Mouse (Mus musculus): ENCODE results near the gene Lpcat1. TPM values are rescaled to one million over a fixed set of nuclear protein-coding genes. Genes with fewer than 3 reads are reported as not detected.

Gene Lpcat1
- polyA plus RNA-seq, 1 experiment from 2014 or later = 81.9 TPM

DNA sequence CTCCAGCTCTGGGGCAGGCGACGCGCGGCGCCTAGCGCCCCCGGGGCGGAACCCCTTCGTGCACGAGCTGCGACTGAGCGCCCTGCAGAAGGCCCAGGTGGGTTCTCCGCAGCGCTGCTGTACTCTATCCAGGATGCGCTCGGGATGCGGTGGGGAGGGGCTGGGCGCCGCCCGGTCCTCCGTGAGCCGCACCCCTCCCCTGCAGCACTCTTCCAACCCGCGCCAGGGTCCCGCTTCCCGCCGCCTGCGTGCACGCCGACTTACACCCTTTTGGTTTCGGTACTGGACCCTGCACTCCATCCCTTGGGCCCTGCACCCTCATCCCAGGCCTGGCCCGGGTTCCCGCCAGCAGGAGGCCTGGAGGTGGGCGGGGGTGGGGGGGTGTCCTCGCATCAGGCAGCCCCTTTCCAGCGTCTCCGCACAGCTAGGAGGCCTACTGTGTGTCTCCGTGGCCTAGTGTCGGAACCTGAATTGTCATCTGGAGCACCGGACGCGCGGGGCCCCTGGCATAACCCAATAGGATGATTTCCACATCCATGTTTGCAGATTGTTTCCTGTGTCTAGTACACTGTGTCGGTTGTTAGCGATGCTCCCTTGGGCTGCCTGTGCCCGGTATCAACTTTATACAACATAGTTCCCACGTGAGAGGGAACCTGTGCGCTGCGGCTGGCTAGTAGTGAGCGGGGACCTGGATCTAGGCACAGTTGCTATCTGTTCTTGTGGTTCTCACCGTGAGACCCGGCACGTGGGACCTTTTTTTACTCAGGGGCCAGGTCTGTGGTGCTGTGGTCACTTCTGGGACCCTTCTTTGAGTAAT, 632 bp downstream of the Lpcat1 start:
- Histone ChIP-seq H3K4me2 (peak overlapping the region; percentile 85), H3K4me1 (replicated peaks; ENCODE audit: control insufficient read depth, insufficient read depth, low read length) (peaks cover 52% of the 10 kb centered on the region), H3K9ac (ENCODE audit: low read depth, low read length) (peak overlapping the region; percentile 96), H3K9me3 (ENCODE audit: control insufficient read depth, low read length) (no peaks in the 10 kb centered on the region), H3K4me3 (ENCODE audit: low read depth, low read length) (peak overlapping the region; percentile 91), H3K36me3 (ENCODE audit: control insufficient read depth, insufficient read depth, low read length) (peaks cover 12% of the 10 kb centered on the region; the same call in 1 of the 2 replicates), H3K27me3 (replicated peaks; ENCODE audit: control insufficient read depth, insufficient read depth, low read length) (no peaks in the 10 kb centered on the region), H3K27ac (ENCODE audit: low read depth, low read length) (peak overlapping the region; percentile 98)
- DNase-seq (ENCODE audit: low spot score) (no peak), ATAC-seq (replicated peaks; ENCODE audit: low FRiP score) (peak; percentile 81)
- under 1% methylated on average over 51 of the region's 53 CpGs for WGBS

DNA sequence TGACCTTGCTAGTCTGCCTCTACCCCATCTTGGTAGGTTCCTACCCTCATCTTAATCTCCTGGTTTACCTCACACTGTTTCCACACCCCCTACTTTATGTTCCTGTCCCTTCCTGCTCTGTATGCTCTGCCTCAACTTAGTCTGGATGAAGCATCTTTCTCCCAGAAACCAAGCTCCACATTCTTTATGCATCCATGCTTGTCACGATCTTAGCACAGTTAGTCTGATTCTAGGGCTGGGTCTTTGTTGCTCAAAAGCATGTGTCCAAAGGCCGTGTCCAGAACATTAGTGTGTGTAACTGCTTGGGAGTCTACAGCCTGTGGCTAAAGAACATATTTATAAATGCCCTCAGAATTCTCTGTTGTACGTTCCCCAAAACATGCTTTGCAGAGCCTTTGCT, 1.8 kb downstream of the Lpcat1 start:
- peak overlapping the region; percentile 91 for H3K4me3 ChIP-seq (ENCODE audit: low read depth, low read length)
- H3K4me2 ChIP-seq = peak overlapping the region; percentile 85
- H3K27ac ChIP-seq (ENCODE audit: low read depth, low read length) = peak overlapping the region; percentile 98
- H3K27me3 ChIP-seq (replicated peaks; ENCODE audit: control insufficient read depth, insufficient read depth, low read length) = no peaks in the 10 kb centered on the region
- ATAC-seq (replicated peaks; ENCODE audit: low FRiP score) = no peak
- peaks cover 12% of the 10 kb centered on the region; the same call in 1 of the 2 replicates for H3K36me3 ChIP-seq (ENCODE audit: control insufficient read depth, insufficient read depth, low read length)
- peak overlapping the region; percentile 96 for H3K9ac ChIP-seq (ENCODE audit: low read depth, low read length)
- H3K4me1 ChIP-seq (replicated peaks; ENCODE audit: control insufficient read depth, insufficient read depth, low read length) = peaks cover 59% of the 10 kb centered on the region
- DNase-seq (ENCODE audit: low spot score) = no peak
- no peaks in the 10 kb centered on the region for H3K9me3 ChIP-seq (ENCODE audit: control insufficient read depth, low read length)
- WGBS = 77% methylated on average over 3 of the region's 3 CpGs

DNA sequence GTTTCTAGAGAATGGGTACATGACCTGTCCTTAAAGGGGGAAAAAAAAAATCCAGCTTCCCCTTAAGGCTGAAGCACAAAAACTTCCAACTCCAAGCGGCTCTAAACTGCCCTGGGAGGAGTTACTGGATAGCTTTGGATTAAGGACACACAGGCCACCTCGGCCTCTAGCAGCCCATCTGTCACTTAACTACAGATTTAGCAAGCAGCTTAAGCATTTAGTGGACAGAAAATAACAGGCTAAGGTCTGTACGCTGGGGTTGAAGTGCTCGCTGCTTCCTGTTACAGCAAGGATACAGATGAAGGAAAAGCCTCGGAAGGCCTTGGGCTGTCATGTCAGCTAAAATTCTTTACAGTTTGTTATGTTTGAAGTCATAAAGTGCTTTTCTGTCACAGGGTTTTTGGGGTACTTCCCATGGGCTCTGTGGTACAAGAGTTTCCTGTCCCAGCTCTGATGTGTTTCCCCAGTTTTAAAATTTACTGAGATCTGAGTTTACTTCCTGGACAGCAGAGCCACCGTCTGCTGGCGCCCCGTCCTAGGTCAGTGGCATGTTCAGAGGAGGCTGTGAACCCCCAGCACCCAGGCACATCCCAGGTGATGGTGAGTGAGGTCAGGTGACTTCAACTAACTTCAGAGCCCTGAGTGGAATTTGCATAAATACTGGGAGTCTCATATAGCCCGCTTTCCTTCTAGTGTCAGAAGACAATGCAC, 2.4 kb downstream of the Lpcat1 start:
- peak overlapping the region; percentile 98 for H3K27ac ChIP-seq (ENCODE audit: low read depth, low read length)
- no peak for ATAC-seq (replicated peaks; ENCODE audit: low FRiP score)

DNA sequence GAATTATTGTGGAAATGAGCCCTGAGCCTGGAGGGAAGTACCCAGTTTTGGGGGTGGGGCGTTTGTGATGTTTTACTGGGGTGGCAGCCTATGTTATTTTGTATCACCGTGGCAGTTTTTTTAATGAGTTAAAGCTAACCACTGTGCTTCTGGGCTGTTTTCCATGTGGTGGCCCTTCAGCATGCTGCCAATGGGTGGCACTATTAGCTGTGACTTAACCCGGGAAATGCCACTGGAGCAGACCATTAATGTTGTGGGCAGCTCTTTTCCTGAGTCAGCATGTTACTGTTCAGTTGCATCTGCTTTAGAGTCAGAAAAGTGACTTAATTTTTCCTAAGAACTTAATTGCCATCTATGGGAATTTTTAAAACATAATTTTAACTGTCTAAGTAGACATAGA, 5.5 kb downstream of the Lpcat1 start:
- no peak for DNase-seq (ENCODE audit: low spot score)
- Histone ChIP-seq H3K27ac (ENCODE audit: low read depth, low read length) (peak overlapping the region; percentile 26; the same call in 1 of the 2 replicates), H3K9ac (ENCODE audit: low read depth, low read length) (no peak overlapping the region), H3K4me1 (replicated peaks; ENCODE audit: control insufficient read depth, insufficient read depth, low read length) (peaks cover 79% of the 10 kb centered on the region), H3K4me2 (peak overlapping the region; percentile 85), H3K9me3 (ENCODE audit: control insufficient read depth, low read length) (no peaks in the 10 kb centered on the region), H3K27me3 (replicated peaks; ENCODE audit: control insufficient read depth, insufficient read depth, low read length) (no peaks in the 10 kb centered on the region), H3K4me3 (ENCODE audit: low read depth, low read length) (no peak overlapping the region), H3K36me3 (ENCODE audit: control insufficient read depth, insufficient read depth, low read length) (peaks cover 12% of the 10 kb centered on the region; the same call in 1 of the 2 replicates)
- WGBS = 75% methylated on average over 3 of the region's 3 CpGs
- no peak for ATAC-seq (replicated peaks; ENCODE audit: low FRiP score)

More for the DNA sequence above, 2.4 kb downstream of the Lpcat1 start:
- Histone ChIP-seq H3K4me3 (ENCODE audit: low read depth, low read length) (peak overlapping the region; percentile 91), H3K36me3 (ENCODE audit: control insufficient read depth, insufficient read depth, low read length) (peaks cover 12% of the 10 kb centered on the region; the same call in 1 of the 2 replicates), H3K9me3 (ENCODE audit: control insufficient read depth, low read length) (no peaks in the 10 kb centered on the region), H3K27me3 (replicated peaks; ENCODE audit: control insufficient read depth, insufficient read depth, low read length) (no peaks in the 10 kb centered on the region), H3K9ac (ENCODE audit: low read depth, low read length) (peak overlapping the region; percentile 96), H3K4me2 (peak overlapping the region; percentile 85), H3K4me1 (replicated peaks; ENCODE audit: control insufficient read depth, insufficient read depth, low read length) (peaks cover 63% of the 10 kb centered on the region)
- 73% methylated on average over 9 of the region's 9 CpGs for WGBS
- no peak for DNase-seq (ENCODE audit: low spot score)

DNA sequence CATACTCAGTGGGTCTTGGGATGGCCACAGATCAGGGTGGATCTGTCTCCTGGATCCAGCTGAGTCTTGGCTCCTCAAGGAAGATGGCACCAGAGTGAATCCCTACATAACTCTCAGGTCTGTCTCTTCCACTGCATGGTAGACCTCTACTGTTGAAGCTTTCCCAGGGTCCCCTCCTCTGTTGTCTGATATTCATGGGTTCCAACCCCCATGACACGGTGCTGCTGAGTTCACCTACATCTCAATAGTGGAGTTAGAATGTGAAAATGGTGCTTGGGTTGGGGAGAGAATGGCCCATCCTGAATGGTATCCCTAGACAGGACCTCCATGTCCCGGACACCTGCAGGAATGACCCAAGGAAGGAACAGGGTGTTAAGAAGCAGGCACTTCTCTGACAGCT, 6.7 kb downstream of the Lpcat1 start:
- peak overlapping the region; percentile 64 for H3K9ac ChIP-seq (ENCODE audit: low read depth, low read length)
- H3K9me3 ChIP-seq (ENCODE audit: control insufficient read depth, low read length) = no peaks in the 10 kb centered on the region
- no peak overlapping the region for H3K4me3 ChIP-seq (ENCODE audit: low read depth, low read length)
- no peak for DNase-seq (ENCODE audit: low spot score)
- 91% methylated on average over 2 of the region's 2 CpGs for WGBS
- no peak for ATAC-seq (replicated peaks; ENCODE audit: low FRiP score)
- no peaks in the 10 kb centered on the region for H3K27me3 ChIP-seq (replicated peaks; ENCODE audit: control insufficient read depth, insufficient read depth, low read length)
- H3K27ac ChIP-seq (ENCODE audit: low read depth, low read length) = peak overlapping the region; percentile 95
- H3K4me1 ChIP-seq (replicated peaks; ENCODE audit: control insufficient read depth, insufficient read depth, low read length) = peaks cover 86% of the 10 kb centered on the region
- peak overlapping the region; percentile 15; the same call in 1 of the 2 replicates for H3K4me2 ChIP-seq
- peaks cover 12% of the 10 kb centered on the region; the same call in 1 of the 2 replicates for H3K36me3 ChIP-seq (ENCODE audit: control insufficient read depth, insufficient read depth, low read length)

DNA sequence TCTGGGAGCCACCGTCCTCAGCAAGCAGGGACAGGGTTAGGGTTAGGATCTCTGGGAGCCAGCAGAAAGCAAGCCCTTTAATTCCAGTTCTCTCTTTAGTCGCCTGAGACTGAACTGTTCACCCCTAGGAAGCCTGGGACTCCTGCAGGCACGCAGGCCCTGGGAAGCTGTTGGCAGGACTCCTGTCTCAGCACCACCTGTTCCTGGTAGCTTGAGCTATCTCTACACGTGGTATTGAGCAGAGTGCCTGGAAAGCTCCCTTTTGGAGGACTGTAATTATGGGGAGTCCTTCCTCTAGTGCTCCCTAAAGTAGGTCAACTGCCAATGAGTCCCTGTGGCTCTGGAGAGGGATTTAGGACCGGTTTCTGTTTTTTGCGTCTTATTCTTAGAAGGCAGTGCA, 7.2 kb downstream of the Lpcat1 start:
- DNase-seq (ENCODE audit: low spot score) = no peak
- 76% methylated on average over 6 of the region's 6 CpGs for WGBS
- Histone ChIP-seq H3K4me1 (replicated peaks; ENCODE audit: control insufficient read depth, insufficient read depth, low read length) (peaks cover 86% of the 10 kb centered on the region), H3K27me3 (replicated peaks; ENCODE audit: control insufficient read depth, insufficient read depth, low read length) (no peaks in the 10 kb centered on the region), H3K4me2 (peak overlapping the region; percentile 30; the same call in 1 of the 2 replicates), H3K9ac (ENCODE audit: low read depth, low read length) (peak overlapping the region; percentile 64), H3K27ac (ENCODE audit: low read depth, low read length) (peak overlapping the region; percentile 95), H3K36me3 (ENCODE audit: control insufficient read depth, insufficient read depth, low read length) (peaks cover 12% of the 10 kb centered on the region; the same call in 1 of the 2 replicates), H3K9me3 (ENCODE audit: control insufficient read depth, low read length) (no peaks in the 10 kb centered on the region), H3K4me3 (ENCODE audit: low read depth, low read length) (no peak overlapping the region)
- ATAC-seq (replicated peaks; ENCODE audit: low FRiP score) = no peak

DNA sequence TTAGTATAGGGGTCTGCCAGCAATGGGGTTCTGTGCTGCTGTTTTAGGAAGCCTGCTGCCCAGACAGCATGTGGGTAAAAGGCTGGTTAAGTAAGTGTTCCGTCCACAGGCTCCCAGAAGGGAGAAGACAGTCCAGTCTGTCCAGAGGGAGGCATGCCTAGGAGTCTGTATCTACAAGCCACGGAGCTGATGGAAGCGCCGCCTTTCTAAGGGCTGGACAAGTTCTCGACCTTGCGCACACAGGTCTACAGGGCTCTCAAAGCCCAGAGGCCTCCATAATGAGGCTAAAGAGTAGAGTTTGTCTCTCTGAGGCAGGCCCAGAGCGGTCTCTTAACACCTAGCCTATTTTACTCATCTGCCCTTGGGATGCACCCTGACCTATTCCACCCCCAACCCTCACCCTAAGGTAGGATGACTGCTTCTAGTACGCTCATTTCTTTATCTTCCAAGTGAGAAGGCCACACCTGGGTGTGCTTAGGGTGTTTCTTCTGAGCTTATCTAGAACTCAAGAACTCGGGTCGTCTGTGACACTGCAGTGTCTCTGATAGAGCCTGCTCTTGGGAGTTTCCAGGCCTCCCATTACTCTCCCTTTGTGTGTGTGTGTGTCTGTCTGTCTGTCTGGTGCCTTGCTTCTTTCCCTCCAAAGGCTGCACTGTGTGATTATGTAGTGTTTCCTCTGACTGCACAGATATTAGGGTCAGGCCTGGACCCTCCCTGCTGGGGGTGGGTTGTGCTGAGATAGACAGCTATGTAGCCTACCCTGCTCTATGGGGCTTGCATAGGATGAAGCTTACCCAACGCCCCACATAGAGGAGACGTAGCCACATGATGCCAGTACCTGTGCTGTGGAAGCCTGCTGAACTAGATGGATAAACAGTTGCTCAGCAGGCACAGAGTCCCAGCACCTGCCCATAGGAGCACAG, 8.3 kb downstream of the Lpcat1 start:
- DNase-seq (ENCODE audit: low spot score) = peak; percentile 57
- Histone ChIP-seq H3K4me1 (replicated peaks; ENCODE audit: control insufficient read depth, insufficient read depth, low read length) (peaks cover 82% of the 10 kb centered on the region), H3K4me2 (peak overlapping the region; percentile 52), H3K4me3 (ENCODE audit: low read depth, low read length) (no peak overlapping the region), H3K27me3 (replicated peaks; ENCODE audit: control insufficient read depth, insufficient read depth, low read length) (no peaks in the 10 kb centered on the region), H3K9ac (ENCODE audit: low read depth, low read length) (peak overlapping the region; percentile 64), H3K27ac (ENCODE audit: low read depth, low read length) (peak overlapping the region; percentile 95), H3K36me3 (ENCODE audit: control insufficient read depth, insufficient read depth, low read length) (peaks cover 3% of the 10 kb centered on the region; the same call in 1 of the 2 replicates), H3K9me3 (ENCODE audit: control insufficient read depth, low read length) (no peaks in the 10 kb centered on the region)
- peak; percentile 97 for ATAC-seq (replicated peaks; ENCODE audit: low FRiP score)
- WGBS = 62% methylated on average over 12 of the region's 12 CpGs

DNA sequence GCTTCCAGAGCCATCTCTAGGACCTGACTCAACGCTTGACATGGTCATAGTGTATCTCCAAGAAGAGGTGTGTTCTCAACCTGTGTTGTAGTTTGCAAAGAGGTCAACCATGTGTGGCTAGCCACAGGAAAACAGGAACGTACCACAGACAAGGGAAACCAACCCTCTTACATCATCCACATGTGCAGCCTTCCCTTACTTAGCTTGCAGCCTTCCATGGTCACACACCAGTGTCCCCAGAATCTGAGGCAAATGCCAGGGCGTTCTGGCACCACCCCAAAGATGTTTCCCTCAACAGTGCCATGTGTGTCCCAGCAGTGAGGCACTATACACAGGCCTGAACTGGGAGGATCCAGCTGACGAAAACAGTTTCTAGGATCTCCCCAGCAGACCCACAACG, 9.3 kb downstream of the Lpcat1 start:
- H3K4me3 ChIP-seq (ENCODE audit: low read depth, low read length) = no peak overlapping the region
- peak overlapping the region; percentile 54 for H3K9ac ChIP-seq (ENCODE audit: low read depth, low read length)
- H3K27ac ChIP-seq (ENCODE audit: low read depth, low read length) = peak overlapping the region; percentile 95
- no peak for ATAC-seq (replicated peaks; ENCODE audit: low FRiP score)
- H3K27me3 ChIP-seq (replicated peaks; ENCODE audit: control insufficient read depth, insufficient read depth, low read length) = no peaks in the 10 kb centered on the region
- no peak for DNase-seq (ENCODE audit: low spot score)
- peaks cover 74% of the 10 kb centered on the region for H3K4me1 ChIP-seq (replicated peaks; ENCODE audit: control insufficient read depth, insufficient read depth, low read length)
- H3K4me2 ChIP-seq = peak overlapping the region; percentile 52; the same call in 1 of the 2 replicates
- 67% methylated on average over 5 of the region's 5 CpGs for whole genome bisulfite sequencing
- no peaks in the 10 kb centered on the region; the same call in 1 of the 2 replicates for H3K36me3 ChIP-seq (ENCODE audit: control insufficient read depth, insufficient read depth, low read length)
- H3K9me3 ChIP-seq (ENCODE audit: control insufficient read depth, low read length) = no peaks in the 10 kb centered on the region
